Mouse (Mus musculus) MEL (cell line): ENCODE results near the gene Hist1h3a.

ENCODE experiments used
- CHD1 ChIP-seq: IDR thresholded peaks from 2 replicates; pipeline ENCODE4 v1.6.1; 2012; ENCODE audit warnings: low read depth, mild to moderate bottlenecking, inconsistent platforms, low read length, improper control_type of control experiment
- CTCF ChIP-seq, 3 experiments: IDR thresholded peaks in 2 of 3; conservative IDR thresholded peaks in 1 of 3; 2 replicates each; pipeline ENCODE4 v1.5.1; 2011 to 2012; ENCODE audit warnings: low read length in 3 of 3, low read depth in 2 of 3, mild to moderate bottlenecking in 2 of 3, improper control_type of control experiment in 1 of 3, inconsistent platforms in 1 of 3, mixed read lengths in 1 of 3, moderate library complexity in 1 of 3; ENCODE audit not compliant: control insufficient read depth in 1 of 3, insufficient read depth in 1 of 3, poor library complexity in 1 of 3, severe bottlenecking in 1 of 3
- EP300 ChIP-seq, 2 experiments: IDR thresholded peaks; 2 replicates each; pipeline ENCODE4 v1.6.1; 2011; ENCODE audit warnings: improper control_type of control experiment in 2 of 2, low read length in 2 of 2, low read depth in 1 of 2, mild to moderate bottlenecking in 1 of 2
- GATA1 ChIP-seq: IDR thresholded peaks from 2 replicates; pipeline ENCODE4 v1.6.1; 2011; ENCODE audit warnings: low read depth, low read length, improper control_type of control experiment
- MXI1 ChIP-seq: IDR thresholded peaks from 2 replicates; pipeline ENCODE4 v1.6.1; 2011; ENCODE audit warnings: mild to moderate bottlenecking, low read depth, low read length, improper control_type of control experiment
- NELFE ChIP-seq: IDR thresholded peaks from 2 replicates; pipeline ENCODE4 v1.6.1; 2011; ENCODE audit warnings: low read depth, low read length, improper control_type of control experiment
- POLR2A ChIP-seq, 2 experiments: IDR thresholded peaks; 2 replicates each; pipeline ENCODE4 v1.6.1; 2011 to 2012; ENCODE audit warnings: low read length in 2 of 2, mild to moderate bottlenecking in 2 of 2, control low read depth in 1 of 2, improper control_type of control experiment in 1 of 2, low read depth in 1 of 2, moderate library complexity in 1 of 2; ENCODE audit not compliant: control insufficient read depth in 1 of 2, insufficient read depth in 1 of 2, poor library complexity in 1 of 2
- POLR2AphosphoS5 ChIP-seq: IDR thresholded peaks from 2 replicates; pipeline ENCODE4 v1.6.1; 2012; ENCODE audit warnings: low read depth, borderline replicate concordance, mild to moderate bottlenecking, inconsistent platforms, low read length, moderate library complexity, mixed read lengths
- TAL1 ChIP-seq: IDR thresholded peaks from 2 replicates; pipeline ENCODE4 v1.6.1; 2012; ENCODE audit warnings: mild to moderate bottlenecking, inconsistent platforms, low read length, moderate library complexity, mixed read lengths
- TBP ChIP-seq: IDR thresholded peaks from 2 replicates; pipeline ENCODE4 v1.8.0; 2011; ENCODE audit warnings: low read depth, low read length, improper control_type of control experiment
- TCF12 ChIP-seq: IDR thresholded peaks from 2 replicates; pipeline ENCODE4 v1.6.1; 2014; ENCODE audit warnings: low read depth, mild to moderate bottlenecking, inconsistent platforms, low read length, improper control_type of control experiment, moderate library complexity
- USF1 ChIP-seq: IDR thresholded peaks from 2 replicates; pipeline ENCODE4 v1.6.1; 2014; ENCODE audit warnings: low read depth, mild to moderate bottlenecking, inconsistent platforms, low read length, improper control_type of control experiment, moderate library complexity
- ZMIZ1 ChIP-seq: IDR thresholded peaks from 2 replicates; pipeline ENCODE4 v1.6.1; 2012; ENCODE audit warnings: low read depth, mild to moderate bottlenecking, inconsistent platforms, low read length, improper control_type of control experiment, moderate library complexity

GRCm38 (mm10) chr13:23766772-23767171, 4.6 kb upstream of the Hist1h3a start:
- TF ChIP-seq CTCF (IDR thresholded peaks at IDR 0.05 in 2 of 3, conservative IDR thresholded peaks at IDR 0.05 in 1 of 3; ENCODE audit: control insufficient read depth in 1 of 3, insufficient read depth in 1 of 3, low read depth in 2 of 3, low read length in 3 of 3, poor library complexity in 1 of 3, severe bottlenecking in 1 of 3) (no peak), TBP (no peak), USF1 (no peak), POLR2AphosphoS5 (no peak), GATA1 (no peak), TCF12 (no peak), POLR2A (IDR thresholded peaks at IDR 0.05; ENCODE audit: control insufficient read depth in 1 of 2, insufficient read depth in 1 of 2, low read depth in 1 of 2, low read length in 2 of 2, poor library complexity in 1 of 2) (no peak), CHD1 (no peak), EP300 (IDR thresholded peaks at IDR 0.05; ENCODE audit: low read depth in 1 of 2, low read length in 2 of 2) (no peak), TAL1 (no peak), ZMIZ1 (no peak), NELFE (no peak), MXI1 (no peak)
